Mouse (Mus musculus) intestine, embryonic 16.5 days (tissue): ENCODE measurements at regions not wholly inside any gene's neighbourhood (a gene's known extent, or its start where the extent isn't known, plus 50 kb on each side); places are given as distances from the start of the nearest gene placed in this dataset.

Source experiments
- ATAC-seq: fragments of 200-750 bp; cut with Nextera tagmentation; 2 replicates; pipeline ENCODE4 v1.8.0; 2017; ENCODE audit warnings: moderate TSS enrichment, moderate library complexity
- H3K27ac ChIP-seq: fragments of 300-500 bp; sonication (generic); 2 replicates; pipeline ENCODE4 v1.5.1; 2014; ENCODE audit warnings: mild to moderate bottlenecking, low read length
- H3K27me3 ChIP-seq: fragments of 300-500 bp; sonication (generic); replicated peaks from 2 replicates; pipeline ENCODE4 v1.6.1; 2014; ENCODE audit warnings: low read length, control low read depth, mixed read lengths; ENCODE audit not compliant: control insufficient read depth, insufficient read depth
- H3K36me3 ChIP-seq: fragments of 300-500 bp; sonication (generic); 2 replicates; pipeline ENCODE4 v1.6.1; 2014; ENCODE audit warnings: low read length, control low read depth; ENCODE audit not compliant: control insufficient read depth, insufficient read depth
- H3K4me1 ChIP-seq: fragments of 300-500 bp; sonication (generic); 2 replicates; pipeline ENCODE4 v1.6.1; 2014; ENCODE audit warnings: low read length, control low read depth, mixed read lengths; ENCODE audit not compliant: control insufficient read depth, insufficient read depth
- H3K4me2 ChIP-seq: fragments of 300-500 bp; sonication (generic); 2 replicates; pipeline ENCODE4 v1.6.1; 2014; ENCODE audit warnings: low read depth, low read length, control low read depth
- H3K4me3 ChIP-seq: fragments of 300-500 bp; sonication (generic); 2 replicates; pipeline ENCODE4 v1.5.1; 2014; ENCODE audit warnings: mild to moderate bottlenecking, low read length
- H3K9ac ChIP-seq: fragments of 300-500 bp; sonication (generic); 2 replicates; pipeline ENCODE4 v1.6.1; 2014; ENCODE audit warnings: low read depth, low read length
- H3K9me3 ChIP-seq: fragments of 300-500 bp; sonication (generic); 2 replicates; pipeline ENCODE4 v1.6.1; 2016; ENCODE audit warnings: low read length, control low read depth; ENCODE audit not compliant: control insufficient read depth
- WGBS: fragments of 180-500 bp; shearing (Covaris S2); extraction: QIAGEN DNeasy Blood & Tissue Kit; methylation state at CpG from one replicate; pipeline ENCODE4 v1.1.7; 2014; 5-methylcytosine and 5-hydroxymethylcytosine counted together

DNA sequence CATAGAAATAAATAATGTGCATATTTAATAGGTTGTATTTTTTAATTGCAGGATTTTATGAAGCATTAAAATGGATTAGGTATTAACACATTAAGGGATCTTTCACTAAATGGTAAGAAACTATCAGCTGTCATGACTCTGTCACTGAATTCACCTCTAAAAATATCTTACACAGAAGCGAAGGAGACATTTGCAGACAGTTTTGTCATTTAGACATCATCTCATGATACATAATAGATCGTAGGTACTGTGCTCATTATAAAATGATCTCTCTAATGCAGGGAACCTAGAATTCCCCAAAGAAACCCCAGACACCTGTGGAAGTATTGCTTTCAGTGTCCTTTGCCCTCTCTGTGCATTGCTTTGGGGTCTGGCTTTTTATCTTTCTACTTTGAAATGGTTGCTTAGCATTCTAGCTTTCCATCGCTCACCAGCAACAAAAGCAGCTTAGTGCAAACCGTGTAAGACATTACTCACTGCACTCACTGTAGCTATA lies 1270.5 kb downstream of the Olfm4 start:
- Histone ChIP-seq H3K9me3 (no peaks in the 10 kb centered on the region), H3K9ac (no peak overlapping the region), H3K27ac (no peak overlapping the region), H3K4me2 (no peak overlapping the region), H3K36me3 (no peaks in the 10 kb centered on the region), H3K4me1 (no peaks in the 10 kb centered on the region), H3K4me3 (no peak overlapping the region), H3K27me3 (no peaks in the 10 kb centered on the region)
- ATAC-seq, result no peak
- 68% methylated on average over 4 of the region's 4 CpGs for WGBS

DNA sequence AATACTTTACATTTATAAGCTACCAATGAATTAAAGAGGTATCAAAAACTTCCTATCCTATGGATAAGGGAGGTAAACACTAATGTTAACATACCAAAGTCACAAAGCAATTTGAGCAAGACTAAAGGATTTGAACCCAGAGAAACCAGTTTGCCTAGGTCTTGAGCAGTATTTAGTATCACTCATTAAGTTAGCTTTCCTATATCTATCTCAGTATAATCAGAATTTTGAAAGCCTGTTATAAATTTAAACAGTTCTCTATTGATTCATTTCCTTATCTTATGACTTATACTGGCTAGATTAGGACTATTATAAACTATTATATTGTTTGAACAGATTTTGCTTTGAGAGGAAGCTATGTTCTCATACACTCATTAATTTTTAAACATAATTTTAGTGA lies 1271.5 kb downstream of the Olfm4 start:
- Histone ChIP-seq H3K27me3 (no peaks in the 10 kb centered on the region), H3K36me3 (no peaks in the 10 kb centered on the region), H3K4me1 (no peaks in the 10 kb centered on the region), H3K4me3 (no peak overlapping the region), H3K27ac (no peak overlapping the region), H3K9me3 (no peaks in the 10 kb centered on the region), H3K4me2 (no peak overlapping the region), H3K9ac (no peak overlapping the region)
- peak; percentile 52 for ATAC-seq

DNA sequence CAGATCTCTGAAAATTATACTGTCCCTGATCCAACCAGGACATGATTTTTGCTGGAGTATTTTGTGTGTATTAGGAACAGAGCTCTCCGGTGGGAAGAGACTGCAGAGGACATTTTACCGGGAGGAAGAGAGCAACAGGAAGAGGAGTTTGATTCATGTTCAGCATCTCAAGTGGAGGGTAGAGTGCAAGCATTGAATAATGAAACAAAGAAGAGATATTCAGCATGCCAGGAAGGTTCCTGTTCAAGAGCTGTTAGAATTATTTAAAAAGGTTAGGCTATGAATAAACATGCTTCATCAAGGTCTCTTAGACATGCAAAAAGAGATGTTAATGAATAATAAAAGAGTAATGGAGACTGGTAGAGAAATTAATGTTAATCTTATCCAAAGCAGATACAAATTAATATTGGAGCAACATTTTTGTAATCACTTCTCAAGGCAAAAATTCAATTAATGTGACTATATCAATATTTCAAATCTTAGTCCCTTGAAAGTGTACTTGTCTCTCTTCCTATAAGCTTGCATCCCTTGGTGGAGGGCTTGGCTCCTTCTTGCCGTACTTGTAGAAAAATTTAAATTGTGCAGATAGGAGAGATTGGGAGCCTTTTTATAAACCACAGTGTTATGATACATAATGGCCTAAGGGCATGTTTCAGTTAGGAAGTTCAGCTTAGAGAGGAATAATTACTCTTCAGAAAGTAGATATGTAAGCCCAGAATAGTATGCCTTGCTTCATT lies 1283.9 kb downstream of the Olfm4 start:
- no peak overlapping the region for H3K4me2 ChIP-seq
- H3K9me3 ChIP-seq, result no peaks in the 10 kb centered on the region
- H3K4me3 ChIP-seq, result no peak overlapping the region
- ATAC-seq, result no peak
- H3K27ac ChIP-seq, result no peak overlapping the region
- WGBS, result 50% methylated on average over 3 of the region's 3 CpGs
- no peaks in the 10 kb centered on the region for H3K36me3 ChIP-seq
- H3K27me3 ChIP-seq, result no peaks in the 10 kb centered on the region
- H3K9ac ChIP-seq, result no peak overlapping the region
- H3K4me1 ChIP-seq, result no peaks in the 10 kb centered on the region

DNA sequence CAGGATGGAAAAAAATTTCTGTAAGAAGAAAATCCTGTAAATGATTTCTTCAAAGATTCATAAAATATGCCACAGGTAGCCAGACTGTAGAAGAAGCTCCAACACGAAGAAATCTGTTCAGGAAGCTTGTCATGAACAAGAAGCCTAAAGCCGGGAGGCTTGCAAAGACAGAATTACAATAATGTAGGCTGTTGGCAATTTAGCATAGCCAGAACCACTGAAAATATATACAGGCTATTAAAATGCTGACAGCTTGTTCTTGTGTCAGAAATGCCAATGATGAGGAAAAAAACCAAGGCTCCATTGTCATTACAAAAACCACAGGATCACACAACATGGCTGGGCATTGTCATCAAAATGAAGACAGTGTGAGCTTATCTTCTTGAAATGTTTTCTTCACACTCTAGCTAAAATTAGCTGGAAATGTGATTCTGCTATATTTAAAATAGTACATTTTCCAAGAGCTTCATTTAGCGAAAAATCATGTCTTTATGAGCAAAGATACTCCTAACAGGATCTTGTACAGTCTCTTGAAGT lies 1303.7 kb downstream of the Olfm4 start:
- Histone ChIP-seq H3K36me3 (no peaks in the 10 kb centered on the region), H3K4me1 (no peaks in the 10 kb centered on the region), H3K27me3 (no peaks in the 10 kb centered on the region), H3K27ac (no peak overlapping the region), H3K9ac (no peak overlapping the region), H3K4me3 (no peak overlapping the region), H3K4me2 (no peak overlapping the region), H3K9me3 (no peaks in the 10 kb centered on the region)
- 77% methylated on average over 3 of the region's 3 CpGs for WGBS
- ATAC-seq, result no peak

DNA sequence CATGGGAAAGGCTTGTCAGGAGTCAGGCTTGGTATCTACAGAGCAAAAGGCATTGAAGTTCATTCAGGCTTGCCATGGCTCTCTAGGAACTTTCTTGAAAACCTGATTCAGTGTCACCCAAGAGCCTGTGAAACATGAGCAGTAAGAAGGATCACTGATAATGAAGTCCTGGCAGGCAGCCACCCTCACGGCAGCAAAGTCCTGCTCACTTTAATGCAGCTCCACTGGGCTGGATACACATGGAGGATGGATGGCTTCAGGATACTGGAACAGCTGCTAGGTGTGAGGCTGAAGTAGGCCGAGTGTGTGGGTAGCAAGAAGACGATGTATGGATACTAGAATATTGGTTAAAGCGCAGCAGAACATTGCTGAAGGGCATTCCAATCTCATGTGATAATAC lies 1323.3 kb downstream of the Olfm4 start:
- no peaks in the 10 kb centered on the region for H3K4me1 ChIP-seq
- H3K9ac ChIP-seq, result no peak overlapping the region
- WGBS, result 55% methylated on average over 4 of the region's 4 CpGs
- H3K27ac ChIP-seq, result no peak overlapping the region
- no peak for ATAC-seq
- H3K9me3 ChIP-seq, result no peaks in the 10 kb centered on the region
- no peak overlapping the region for H3K4me3 ChIP-seq
- no peaks in the 10 kb centered on the region for H3K36me3 ChIP-seq
- no peak overlapping the region for H3K4me2 ChIP-seq
- no peaks in the 10 kb centered on the region for H3K27me3 ChIP-seq

DNA sequence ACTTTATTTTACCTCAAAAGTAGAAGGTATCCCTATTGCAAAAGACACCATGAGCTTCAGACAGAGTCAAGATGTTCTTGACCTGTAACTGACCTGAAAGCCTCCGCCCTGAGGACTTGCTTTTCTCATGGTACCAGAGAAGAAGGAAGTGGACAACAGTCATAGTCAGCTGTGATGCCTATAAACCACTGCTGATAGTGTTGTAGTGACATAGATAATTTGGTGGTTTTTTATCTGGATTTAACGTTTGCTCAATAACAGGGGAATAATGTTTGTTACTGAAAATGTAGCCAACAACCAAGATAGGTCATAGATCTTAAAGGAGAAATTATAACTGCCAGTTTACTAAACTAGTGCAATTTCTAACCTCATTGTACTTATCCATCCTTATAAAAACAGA lies 1357.2 kb downstream of the Olfm4 start:
- Histone ChIP-seq H3K9ac (no peak overlapping the region), H3K9me3 (no peaks in the 10 kb centered on the region), H3K4me1 (no peaks in the 10 kb centered on the region), H3K4me2 (no peak overlapping the region), H3K27me3 (no peaks in the 10 kb centered on the region), H3K27ac (no peak overlapping the region), H3K4me3 (no peak overlapping the region), H3K36me3 (no peaks in the 10 kb centered on the region)
- ATAC-seq, result no peak
- 69% methylated on average over 2 of the region's 2 CpGs for whole genome bisulfite sequencing

DNA sequence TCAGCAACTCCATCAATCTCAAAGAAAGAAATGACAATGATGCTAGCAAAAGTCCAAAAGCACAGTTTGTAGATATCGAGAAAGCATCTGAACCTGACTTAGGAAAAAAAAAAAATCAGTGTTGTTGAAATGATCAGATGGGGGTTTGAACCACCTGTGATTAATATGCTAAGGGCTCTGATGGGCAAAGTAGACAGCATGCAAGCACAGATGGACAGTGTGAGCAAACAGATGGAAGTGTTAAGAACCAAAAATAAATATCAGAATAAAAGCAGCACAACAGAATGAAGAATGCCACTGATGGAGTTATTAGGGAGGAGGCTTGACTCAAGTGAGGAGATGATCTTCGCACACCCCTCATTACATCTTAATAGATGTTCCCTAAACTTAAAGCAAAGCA lies 1403.7 kb downstream of the Olfm4 start:
- no peak overlapping the region for H3K4me2 ChIP-seq
- no peak overlapping the region for H3K27ac ChIP-seq
- H3K4me3 ChIP-seq, result no peak overlapping the region
- no peak overlapping the region for H3K9ac ChIP-seq
- H3K36me3 ChIP-seq, result no peaks in the 10 kb centered on the region
- H3K9me3 ChIP-seq, result no peaks in the 10 kb centered on the region
- WGBS, result 92% methylated on average over 2 of the region's 2 CpGs
- ATAC-seq, result no peak
- no peaks in the 10 kb centered on the region for H3K4me1 ChIP-seq
- H3K27me3 ChIP-seq, result no peaks in the 10 kb centered on the region
